Mouse (Mus musculus) embryonic facial prominence, embryonic 14.5 days (tissue): ENCODE data around the gene Magoh. TPM values are rescaled to one million over a fixed set of nuclear protein-coding genes. Genes with fewer than 3 reads are reported as not detected.
A peak's percentile ranks its signal among the peaks of the same experiment; 100 is the strongest.

Experiments
- ATAC-seq: fragments of 200-750 bp; cut with Nextera tagmentation; 2 replicates; pipeline ENCODE4 v1.8.0; 2017; ENCODE audit warnings: low read depth, moderate number of reproducible peaks, moderate TSS enrichment
- DNase-seq: peaks from one replicate; pipeline ENCODE4 v3.0.0-alpha.2; 2015; ENCODE audit warnings: low spot score
- H3K27ac ChIP-seq: fragments of 300-500 bp; sonication (generic); replicated peaks from 2 replicates; pipeline ENCODE4 v1.5.1; 2014; ENCODE audit warnings: low read depth, mild to moderate bottlenecking, low read length, moderate library complexity
- H3K27me3 ChIP-seq: fragments of 300-500 bp; sonication (generic); replicated peaks from 2 replicates; pipeline ENCODE4 v1.6.1; 2014; ENCODE audit warnings: low read length; ENCODE audit not compliant: control insufficient read depth, insufficient read depth
- H3K36me3 ChIP-seq: fragments of 300-500 bp; sonication (generic); 2 replicates; pipeline ENCODE4 v1.6.1; 2014; ENCODE audit warnings: low read length, mixed read lengths; ENCODE audit not compliant: control insufficient read depth, insufficient read depth
- H3K4me1 ChIP-seq: fragments of 300-500 bp; sonication (generic); 2 replicates; pipeline ENCODE4 v1.6.1; 2014; ENCODE audit warnings: antibody characterized with exemption, low read length; ENCODE audit not compliant: control insufficient read depth, insufficient read depth
- H3K4me2 ChIP-seq: fragments of 300-500 bp; sonication (generic); 2 replicates; pipeline ENCODE4 v1.6.1; 2014; ENCODE audit warnings: low read depth, mild to moderate bottlenecking, low read length, moderate library complexity, mixed read lengths
- H3K4me3 ChIP-seq: fragments of 300-500 bp; sonication (generic); 2 replicates; pipeline ENCODE4 v1.5.1; 2014; ENCODE audit warnings: low read depth, mild to moderate bottlenecking, low read length
- H3K9ac ChIP-seq: fragments of 300-500 bp; sonication (generic); 2 replicates; pipeline ENCODE4 v1.6.1; 2014; ENCODE audit warnings: low read depth, mild to moderate bottlenecking, low read length, moderate library complexity, mixed read lengths
- H3K9me3 ChIP-seq: fragments of 300-500 bp; sonication (generic); 2 replicates; pipeline ENCODE4 v1.6.1; 2016; ENCODE audit warnings: low read length; ENCODE audit not compliant: control insufficient read depth
- WGBS: fragments of 180-500 bp; shearing (Covaris S2); extraction: QIAGEN DNeasy Blood & Tissue Kit; methylation state at CpG from one replicate; pipeline ENCODE4 v1.1.7; 2014; 5-methylcytosine and 5-hydroxymethylcytosine counted together
- polyA plus RNA-seq: library from polyadenylated mRNA; unstranded; fragments of >200 nt; fragmentation: Nextera tagmentation; extraction: Ambion mirVana; gene quantifications from 2 replicates; pipeline ENCODE4 v1.2.1, GENCODE M21; 2014

Gene Magoh
- polyA plus RNA-seq, 1 experiment from 2014 or later, result 176 TPM

DNA sequence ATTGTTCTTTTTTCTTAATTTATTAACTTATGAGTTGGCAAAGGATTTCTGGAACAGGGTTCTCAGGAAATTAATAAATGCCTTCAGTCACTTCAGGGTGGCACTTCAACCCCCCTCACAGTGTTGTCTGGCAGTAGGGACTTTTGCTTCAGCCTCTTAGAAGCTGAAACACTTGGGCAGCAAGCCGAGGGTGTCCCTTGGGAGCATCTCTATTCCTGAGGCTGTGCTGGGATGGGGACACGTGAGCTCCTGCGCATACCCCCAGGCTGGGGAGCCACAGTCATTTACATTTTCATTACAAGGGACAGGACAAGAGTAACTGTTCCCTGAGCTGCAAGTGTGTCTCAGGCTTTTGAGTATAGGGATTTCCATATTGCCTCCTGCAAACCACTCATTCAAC lies 41.6 kb upstream of the Magoh start:
- no peak for ATAC-seq
- H3K4me1 ChIP-seq, result 0 out of 2 replicates have a peak, but pooled peaks cover 8% of the 10 kb centered on the region
- no peak overlapping the region for H3K4me2 ChIP-seq
- no peak overlapping the region for H3K27ac ChIP-seq
- 70% methylated on average over 3 of the region's 3 CpGs for WGBS
- H3K9me3 ChIP-seq, result no peaks in the 10 kb centered on the region
- no peak overlapping the region for H3K9ac ChIP-seq
- DNase-seq, result no peak
- no peak overlapping the region for H3K4me3 ChIP-seq
- no peaks in the 10 kb centered on the region for H3K27me3 ChIP-seq
- H3K36me3 ChIP-seq, result no peaks in the 10 kb centered on the region

DNA sequence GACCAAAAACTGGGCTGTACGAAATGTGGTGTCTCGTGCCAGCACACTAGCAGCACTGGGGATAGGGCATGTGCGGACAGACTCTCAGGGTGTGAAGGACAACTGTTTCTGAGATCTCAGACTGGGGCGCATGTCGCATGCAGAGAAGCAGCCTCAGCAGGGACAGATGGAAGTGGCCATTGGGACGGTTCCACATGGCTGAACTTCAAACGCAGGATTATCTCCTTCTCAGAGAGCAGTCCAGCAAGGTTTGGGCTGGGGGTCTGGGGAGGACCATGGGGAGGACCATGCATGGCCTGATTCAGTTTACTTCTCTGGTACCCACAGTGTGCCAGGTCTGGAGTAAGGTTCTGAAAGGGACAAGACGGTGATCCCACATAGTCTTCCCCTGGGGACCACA lies 35.9 kb upstream of the Magoh start:
- H3K9ac ChIP-seq, result no peak overlapping the region
- no peaks in the 10 kb centered on the region for H3K36me3 ChIP-seq
- no peak overlapping the region for H3K27ac ChIP-seq
- 83% methylated on average over 8 of the region's 8 CpGs for WGBS
- H3K4me3 ChIP-seq, result no peak overlapping the region
- ATAC-seq (no peak), DNase-seq (no peak)
- no peaks in the 10 kb centered on the region for H3K9me3 ChIP-seq
- peaks cover 18% of the 10 kb centered on the region for H3K27me3 ChIP-seq
- H3K4me2 ChIP-seq, result no peak overlapping the region
- 0 out of 2 replicates have a peak, but pooled peaks cover 5% of the 10 kb centered on the region for H3K4me1 ChIP-seq

DNA sequence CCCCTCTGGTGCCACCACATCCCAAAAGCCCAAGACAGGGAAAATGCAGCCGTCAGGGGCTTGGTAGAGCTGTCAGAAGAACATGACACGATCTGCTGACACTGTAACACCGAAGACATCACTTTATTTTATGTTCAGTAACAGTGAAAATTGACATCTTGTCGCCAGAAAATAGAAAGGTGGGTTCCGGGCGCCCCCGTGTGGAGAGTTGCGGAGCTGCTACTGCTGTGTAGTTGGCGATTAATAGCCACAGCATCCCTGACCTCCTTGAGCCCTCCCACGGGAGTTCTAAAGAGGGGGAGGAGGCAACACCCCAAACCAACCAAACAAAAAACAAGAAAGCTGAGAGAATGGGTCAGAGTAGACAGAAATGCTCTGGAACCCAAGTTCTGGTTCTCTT lies 34.6 kb upstream of the Magoh start:
- no peak for ATAC-seq
- no peak overlapping the region for H3K4me2 ChIP-seq
- H3K36me3 ChIP-seq, result no peaks in the 10 kb centered on the region
- H3K9me3 ChIP-seq, result no peaks in the 10 kb centered on the region
- no peak overlapping the region for H3K9ac ChIP-seq
- WGBS, result 3% methylated on average over 10 of the region's 10 CpGs
- no peak overlapping the region for H3K4me3 ChIP-seq
- H3K4me1 ChIP-seq, result 0 out of 2 replicates have a peak, but pooled peaks cover 5% of the 10 kb centered on the region
- no peak overlapping the region for H3K27ac ChIP-seq
- peaks cover 18% of the 10 kb centered on the region for H3K27me3 ChIP-seq
- DNase-seq, result peak; percentile 50

DNA sequence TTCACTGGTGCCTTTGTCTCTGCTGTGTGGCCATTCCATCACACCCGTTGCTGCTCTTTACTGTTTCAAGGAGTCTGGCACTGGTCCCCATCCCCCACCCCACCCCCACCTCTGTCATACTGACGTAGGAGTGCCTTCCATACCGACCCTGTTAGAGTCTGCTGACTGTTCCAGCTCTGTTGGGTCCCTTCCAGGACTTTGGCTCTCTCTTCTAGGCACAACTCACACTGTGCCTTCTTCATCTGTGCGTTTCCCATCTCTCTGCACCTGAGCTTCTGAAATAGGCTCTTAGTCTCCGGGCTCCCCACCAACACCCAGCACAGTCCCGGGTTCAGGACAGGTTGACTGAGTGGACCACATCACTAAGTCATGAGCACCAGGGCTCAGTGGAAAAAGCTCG lies 32.8 kb upstream of the Magoh start:
- H3K36me3 ChIP-seq, result no peaks in the 10 kb centered on the region
- H3K9me3 ChIP-seq, result no peaks in the 10 kb centered on the region
- no peak overlapping the region for H3K4me3 ChIP-seq
- H3K27me3 ChIP-seq, result peaks cover 18% of the 10 kb centered on the region
- no peak overlapping the region for H3K27ac ChIP-seq
- no peak overlapping the region for H3K9ac ChIP-seq
- 0 out of 2 replicates have a peak, but pooled peaks cover 5% of the 10 kb centered on the region for H3K4me1 ChIP-seq
- no peak overlapping the region for H3K4me2 ChIP-seq
- 70% methylated on average over 7 of the region's 7 CpGs for WGBS
- DNase-seq, result no peak
- ATAC-seq, result no peak

DNA sequence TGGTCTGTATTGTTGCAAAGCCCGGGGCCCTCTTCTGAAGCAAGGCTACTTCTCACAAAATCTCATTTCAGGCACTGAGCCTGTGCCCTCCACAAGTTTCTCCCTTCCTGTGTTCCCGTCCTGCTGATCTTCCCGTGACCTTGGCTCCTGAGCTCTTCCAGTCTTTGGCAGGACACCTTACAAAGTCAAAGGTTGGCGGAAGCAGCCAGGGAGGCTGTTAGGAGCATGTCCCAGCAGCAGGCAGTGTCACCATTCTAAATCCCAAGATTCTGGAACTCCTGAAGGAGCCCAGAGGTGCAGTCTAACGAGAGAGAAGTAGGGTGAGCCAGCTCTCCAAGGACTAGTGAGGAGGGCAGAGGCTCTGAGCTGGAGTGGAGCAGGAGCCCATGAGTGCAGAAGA lies 31.0 kb upstream of the Magoh start:
- DNase-seq, result no peak
- no peaks in the 10 kb centered on the region for H3K36me3 ChIP-seq
- no peaks in the 10 kb centered on the region for H3K9me3 ChIP-seq
- H3K4me3 ChIP-seq, result no peak overlapping the region
- H3K27ac ChIP-seq, result no peak overlapping the region
- no peak overlapping the region for H3K9ac ChIP-seq
- H3K4me2 ChIP-seq, result no peak overlapping the region
- H3K4me1 ChIP-seq, result 0 out of 2 replicates have a peak, but pooled peaks cover 5% of the 10 kb centered on the region
- peaks cover 18% of the 10 kb centered on the region for H3K27me3 ChIP-seq
- ATAC-seq, result no peak
- 77% methylated on average over 5 of the region's 5 CpGs for WGBS

DNA sequence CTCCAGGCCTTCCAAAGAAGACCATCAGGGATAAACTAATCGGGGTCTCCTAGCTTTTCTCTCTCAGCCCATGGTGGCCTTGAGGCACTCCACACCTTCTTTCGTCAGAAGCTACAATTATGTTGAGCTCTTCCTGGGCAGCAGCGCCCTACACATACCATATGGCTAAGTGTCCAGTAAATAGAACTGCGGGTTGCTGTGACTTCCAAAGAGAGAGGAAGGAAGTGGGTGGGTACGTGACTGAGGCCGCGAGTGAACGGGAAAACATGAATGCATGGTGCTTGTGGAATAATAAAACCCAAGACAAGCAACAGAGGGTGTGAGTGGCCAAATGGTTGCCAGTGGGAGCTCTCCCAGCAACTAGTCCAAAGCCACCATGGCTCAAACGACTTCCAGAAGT lies 29.9 kb upstream of the Magoh start:
- 81% methylated on average over 9 of the region's 9 CpGs for WGBS
- H3K27me3 ChIP-seq, result peaks cover 18% of the 10 kb centered on the region
- no peak overlapping the region for H3K9ac ChIP-seq
- 0 out of 2 replicates have a peak, but pooled peaks cover 5% of the 10 kb centered on the region for H3K4me1 ChIP-seq
- no peaks in the 10 kb centered on the region for H3K36me3 ChIP-seq
- H3K27ac ChIP-seq, result no peak overlapping the region
- H3K4me2 ChIP-seq, result no peak overlapping the region
- ATAC-seq, result no peak
- no peak for DNase-seq
- no peaks in the 10 kb centered on the region for H3K9me3 ChIP-seq
- H3K4me3 ChIP-seq, result no peak overlapping the region

DNA sequence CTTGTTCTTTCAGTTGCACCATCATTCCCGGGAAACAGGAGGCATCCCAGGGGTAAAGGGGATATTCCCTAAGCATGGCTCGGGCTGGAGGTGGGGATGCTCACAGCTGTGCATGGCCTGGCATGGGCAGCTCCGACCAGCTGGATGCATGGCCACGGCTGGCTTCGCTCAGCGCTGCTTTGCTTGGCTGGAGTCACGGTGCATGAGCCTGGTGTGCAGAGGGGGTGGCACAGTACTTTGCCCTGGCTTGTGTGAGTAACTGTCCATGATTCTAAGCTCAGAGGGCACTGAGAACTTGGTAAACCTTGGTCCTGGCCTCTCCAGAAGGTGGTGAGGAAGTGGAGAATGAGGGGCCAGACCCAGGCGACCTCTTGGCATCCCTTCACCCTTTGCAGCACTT lies 29.5 kb upstream of the Magoh start:
- H3K27ac ChIP-seq, result no peak overlapping the region
- no peaks in the 10 kb centered on the region for H3K36me3 ChIP-seq

DNA sequence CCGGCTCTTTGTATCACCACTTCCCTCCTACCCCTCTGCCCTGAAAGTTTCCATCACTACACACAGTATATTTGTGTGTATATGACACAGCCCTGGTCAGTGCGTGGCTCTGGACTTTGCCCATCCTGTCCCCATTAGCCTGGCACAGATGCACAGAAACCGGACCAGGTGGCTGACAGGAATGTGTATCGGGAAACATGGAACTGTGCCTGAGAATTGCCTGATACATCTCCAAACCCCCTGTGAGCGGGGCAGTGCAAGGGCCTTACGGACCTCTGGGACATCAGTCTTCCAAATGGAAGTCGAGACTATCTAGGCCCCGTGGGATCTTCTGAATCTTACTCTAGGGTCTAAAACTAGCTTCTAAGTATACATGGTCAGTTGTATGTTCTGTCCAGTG lies 26.2 kb upstream of the Magoh start:
- Histone ChIP-seq H3K9me3 (no peaks in the 10 kb centered on the region), H3K4me3 (no peak overlapping the region), H3K9ac (no peak overlapping the region), H3K36me3 (no peaks in the 10 kb centered on the region), H3K4me1 (no peaks in the 10 kb centered on the region), H3K27me3 (no peaks in the 10 kb centered on the region), H3K27ac (no peak overlapping the region), H3K4me2 (no peak overlapping the region)
- ATAC-seq, result no peak
- no peak for DNase-seq
- WGBS, result 89% methylated on average over 8 of the region's 8 CpGs

More for the DNA sequence above, 29.5 kb upstream of the Magoh start:
- H3K4me3 ChIP-seq, result no peak overlapping the region
- no peak overlapping the region for H3K9ac ChIP-seq
- H3K4me2 ChIP-seq, result no peak overlapping the region
- WGBS, result 86% methylated on average over 8 of the region's 8 CpGs
- no peak for ATAC-seq
- DNase-seq, result no peak
- H3K27me3 ChIP-seq, result peaks cover 18% of the 10 kb centered on the region
- H3K4me1 ChIP-seq, result 0 out of 2 replicates have a peak, but pooled peaks cover 5% of the 10 kb centered on the region
- no peaks in the 10 kb centered on the region for H3K9me3 ChIP-seq

DNA sequence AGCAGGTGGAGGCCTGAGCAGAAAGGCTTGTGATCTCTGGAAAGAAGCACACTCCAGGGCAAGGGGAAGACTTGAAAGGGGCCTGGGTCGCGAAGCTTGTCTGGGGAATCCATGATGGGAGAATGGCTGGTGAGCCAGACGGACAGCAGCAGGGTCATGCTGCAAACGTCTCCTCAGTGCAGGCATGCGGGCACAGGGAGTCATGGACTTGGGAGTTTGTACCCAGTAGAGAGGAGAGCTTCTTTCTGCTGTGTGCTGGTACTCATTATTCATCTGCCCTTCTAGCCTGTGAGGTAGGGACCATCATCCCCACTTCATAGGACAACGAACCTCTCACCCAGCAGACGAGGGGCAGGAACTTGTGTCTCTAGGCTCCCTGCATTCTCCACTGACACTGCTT lies 25.7 kb upstream of the Magoh start:
- Histone ChIP-seq H3K27ac (no peak overlapping the region), H3K9me3 (no peaks in the 10 kb centered on the region), H3K9ac (no peak overlapping the region), H3K27me3 (no peaks in the 10 kb centered on the region), H3K4me2 (no peak overlapping the region), H3K36me3 (no peaks in the 10 kb centered on the region), H3K4me3 (no peak overlapping the region), H3K4me1 (no peaks in the 10 kb centered on the region)
- DNase-seq (no peak), ATAC-seq (no peak)
- WGBS, result 90% methylated on average over 7 of the region's 7 CpGs
